Mouse (Mus musculus) kidney, adult 2 months (tissue): ENCODE results near the gene 2010300C02Rik.

Experiments used
- CTCF ChIP-seq: fragments of 200-500 bp; conservative IDR thresholded peaks from 2 replicates; pipeline ENCODE4 v1.5.1; 2011; ENCODE audit warnings: low read depth, mild to moderate bottlenecking, control low read depth, low read length, moderate library complexity, mixed read lengths; ENCODE audit not compliant: insufficient read depth, insufficient read length
- POLR2A ChIP-seq: fragments of 200-500 bp; IDR thresholded peaks from one replicate; pipeline ENCODE4 v1.6.1; 2011; ENCODE audit warnings: low read depth, low read length, control low read depth

DNA sequence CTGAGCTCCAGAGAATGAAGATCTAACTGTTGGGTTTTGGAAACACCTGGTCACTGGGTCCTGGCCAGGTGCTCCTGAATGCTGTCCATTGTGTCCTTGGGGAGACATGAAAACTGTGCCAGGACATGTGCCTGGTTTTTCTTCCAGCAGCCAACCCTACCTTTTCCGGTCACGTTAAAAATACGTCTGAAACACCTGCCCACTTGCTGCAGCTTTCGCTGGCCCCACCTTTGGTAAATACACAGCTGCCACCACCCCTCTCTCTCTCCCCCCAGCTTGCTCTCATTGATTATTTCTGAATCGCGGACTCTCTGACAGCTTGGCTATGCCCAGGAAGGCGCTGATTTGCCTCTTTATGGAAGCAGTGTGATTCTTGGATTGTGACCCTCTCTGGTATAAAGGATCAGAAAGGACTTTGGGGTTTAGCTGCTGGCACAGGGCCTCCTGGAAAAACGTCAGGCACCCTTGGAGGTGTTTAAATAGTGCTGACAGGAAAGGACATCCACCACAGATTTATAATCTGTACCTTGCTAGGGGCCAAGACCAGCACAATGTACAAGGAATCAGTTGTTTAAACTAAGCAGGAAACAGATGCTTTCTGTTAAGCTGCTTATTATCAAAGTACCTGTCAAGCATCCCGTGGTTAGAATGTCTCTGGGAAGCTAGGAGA is 136.0 kb downstream of the 2010300C02Rik start:
- TF ChIP-seq CTCF, result no peak
- no peak for TF ChIP-seq POLR2A
